Mouse (Mus musculus) spleen, postnatal 14 days (tissue): ENCODE measurements around the gene Fyn.

ENCODE experiments used
- DNase-seq, 2 experiments: peaks; one replicate each; pipeline ENCODE4 v3.0.0; 2021 to 2022; ENCODE audit warnings: low spot score in 2 of 2

Gene Fyn

DNA sequence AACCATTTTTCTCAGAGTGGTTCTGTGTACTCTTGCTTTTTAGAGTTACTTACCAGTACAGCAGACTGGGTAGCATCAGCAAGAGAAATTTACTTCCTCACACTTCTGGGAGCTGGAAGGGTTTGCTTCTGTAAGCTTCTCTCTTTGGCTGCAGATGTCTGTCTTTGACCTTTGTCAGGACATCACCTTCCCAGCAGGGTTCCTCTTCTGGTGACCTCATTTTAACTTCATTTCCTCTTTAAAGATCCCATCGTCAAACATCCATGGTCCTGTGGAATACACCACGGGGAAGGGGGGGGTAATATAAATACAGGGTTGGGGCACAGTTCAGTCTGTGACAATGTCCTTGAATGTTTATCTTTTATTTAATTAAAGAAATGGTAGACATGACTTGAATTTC, 74.5 kb downstream of the Fyn start:
- DNase-seq, result no peak

- DNase-seq, result no peak
Observed at GRCm38 (mm10) chr10:39443947-39444346, 75.3 kb downstream of the Fyn start.

DNA sequence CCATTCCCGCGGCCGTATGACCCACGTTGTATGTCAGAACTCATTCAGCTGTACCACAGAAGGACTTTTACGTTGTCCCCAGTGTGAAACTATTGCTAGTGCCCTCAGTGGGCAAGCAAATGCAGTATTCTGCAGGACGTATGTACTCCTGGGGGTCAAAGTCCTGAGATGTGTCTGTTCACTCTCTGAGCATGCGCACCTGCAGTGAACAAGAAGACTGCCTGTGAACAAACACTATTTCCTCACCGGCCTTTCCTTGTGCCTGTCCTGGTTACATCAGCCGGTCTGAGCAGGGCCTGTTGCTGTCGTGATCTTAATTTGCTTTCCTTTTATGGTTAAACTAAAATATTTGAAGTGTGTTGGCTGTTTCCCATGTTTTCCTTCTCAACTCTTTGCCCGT, 77.2 kb downstream of the Fyn start:
- no peak for DNase-seq

DNA sequence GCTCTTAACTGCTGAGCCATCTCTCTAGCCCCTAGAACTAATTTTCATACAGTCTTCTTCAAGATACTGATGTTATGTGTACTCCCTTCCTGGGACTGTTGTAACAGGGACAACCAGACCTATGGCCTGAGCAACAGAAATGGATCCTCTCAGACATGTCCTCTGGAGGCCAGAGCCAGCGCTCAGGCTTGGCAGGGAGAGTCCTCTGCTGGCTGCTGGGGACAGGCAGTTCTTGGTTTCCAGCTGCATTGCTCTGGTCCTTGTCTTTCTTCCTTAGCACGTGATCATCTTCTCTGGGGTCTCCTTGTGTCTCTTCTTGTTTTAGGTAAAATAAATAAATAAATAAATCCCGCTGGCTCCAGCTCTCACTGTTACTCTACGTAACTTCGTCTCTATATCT, 78.1 kb downstream of the Fyn start:
- DNase-seq, result no peak

- no peak for DNase-seq
Observed at GRCm38 (mm10) chr10:39449179-39449578, 80.5 kb downstream of the Fyn start.

GRCm38 (mm10) chr10:39450356-39450755, 81.7 kb downstream of the Fyn start:
- DNase-seq, result no peak

GRCm38 (mm10) chr10:39451065-39451464, 82.4 kb downstream of the Fyn start:
- DNase-seq, result no peak

DNA sequence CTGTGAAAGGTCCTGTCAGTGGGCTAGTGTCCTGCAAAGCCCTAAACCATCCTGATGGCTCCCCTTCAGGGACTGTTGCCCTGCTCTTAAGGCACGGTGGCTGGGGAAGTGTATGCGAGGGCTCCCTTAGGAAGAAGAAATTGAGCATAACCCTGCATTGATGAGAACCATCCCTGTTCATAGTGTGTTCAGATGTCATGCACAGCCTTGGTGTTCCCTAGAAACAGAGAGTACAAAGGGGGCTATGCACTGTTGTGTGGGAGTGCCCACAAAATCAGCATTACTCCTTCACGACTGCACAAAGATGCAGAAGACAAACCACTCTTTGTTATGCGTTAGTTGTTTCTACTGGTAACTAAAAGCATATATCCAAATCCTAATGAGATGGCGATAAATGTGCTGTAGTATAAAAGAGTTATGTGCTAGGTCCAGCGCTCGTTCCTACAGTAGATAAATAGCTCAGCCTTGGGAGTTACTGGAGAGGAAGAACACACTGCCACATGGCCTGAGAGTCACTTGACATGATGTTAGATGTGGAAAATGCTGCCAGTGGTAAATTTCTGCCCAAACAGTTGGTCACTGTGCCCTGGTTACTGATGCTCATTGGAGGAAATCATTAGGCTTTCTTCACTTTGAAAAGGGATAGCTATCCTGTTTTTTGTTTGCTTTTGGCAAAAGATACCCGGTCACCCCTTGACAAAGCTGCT, 83.4 kb downstream of the Fyn start:
- DNase-seq, result no peak

- DNase-seq, result no peak
Observed at GRCm38 (mm10) chr10:39455344-39455743, 86.7 kb downstream of the Fyn start.

GRCm38 (mm10) chr10:39455857-39456620, 87.4 kb downstream of the Fyn start:
- no peak for DNase-seq

DNA sequence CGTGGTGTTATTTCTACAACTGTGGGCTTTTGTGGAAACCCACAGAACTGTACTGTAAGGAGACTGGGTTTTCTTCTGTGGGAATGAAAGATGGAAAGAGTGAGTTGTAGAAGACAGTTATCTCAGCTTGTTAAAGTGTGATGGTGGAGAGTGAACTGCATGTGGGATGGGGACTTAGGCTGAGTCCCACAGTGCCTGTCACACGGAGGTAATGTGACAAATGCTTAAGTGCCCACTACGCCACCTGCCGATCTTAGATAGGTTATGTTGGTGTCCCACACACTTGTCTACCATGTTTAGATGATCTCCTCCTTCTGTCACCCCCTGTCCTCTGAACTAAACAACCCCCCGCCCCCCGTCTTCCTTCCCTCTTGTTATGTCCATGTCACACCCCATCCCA, 88.1 kb downstream of the Fyn start:
- DNase-seq, result no peak

GRCm38 (mm10) chr10:39457281-39457680, 88.6 kb downstream of the Fyn start:
- no peak for DNase-seq

DNA sequence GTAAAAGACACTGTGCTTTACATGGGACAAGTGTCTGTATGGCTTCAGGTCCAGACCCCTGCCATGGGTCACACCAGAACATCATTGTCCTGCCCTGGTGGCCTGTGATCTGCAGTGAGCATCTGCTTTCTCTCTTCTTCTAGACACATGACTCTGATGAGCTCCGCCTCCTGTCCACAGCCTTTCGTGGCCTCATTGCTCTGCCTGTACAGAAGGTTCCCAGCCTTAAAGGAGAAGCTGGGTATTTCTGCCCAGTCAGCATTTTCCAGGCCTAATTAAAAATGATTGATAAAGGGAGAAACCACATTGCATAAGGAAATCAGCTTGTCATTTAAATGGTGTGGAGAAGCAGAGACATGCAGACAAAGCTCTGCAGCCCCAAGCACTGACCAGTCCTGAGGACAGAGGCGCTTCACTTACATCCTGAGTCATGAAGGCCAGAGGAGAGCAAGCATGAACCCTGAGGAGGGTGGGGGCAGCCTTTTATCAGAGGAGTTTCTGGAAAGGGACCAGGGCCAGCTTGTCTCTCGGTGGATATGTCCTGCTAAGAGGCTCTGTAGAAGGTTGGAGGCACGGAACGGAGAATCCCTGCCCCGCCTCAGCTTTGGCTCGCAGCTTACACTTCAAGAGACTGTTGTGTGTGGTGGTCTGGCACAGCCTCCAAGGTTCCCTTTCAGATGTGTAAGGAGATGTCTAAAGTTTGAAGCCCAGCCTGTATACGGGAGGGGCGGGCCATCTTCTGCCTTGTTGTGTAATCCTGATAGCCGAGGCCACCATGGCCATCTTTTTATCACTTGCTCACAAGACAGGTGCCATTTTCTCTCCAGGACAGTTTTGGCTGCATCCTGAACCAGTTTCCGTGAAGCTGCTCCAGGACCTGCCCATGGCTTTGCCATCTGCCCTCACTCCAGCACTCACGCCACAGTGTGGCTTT, 90.4 kb downstream of the Fyn start:
- DNase-seq, result no peak

- DNase-seq, result no peak
Observed at GRCm38 (mm10) chr10:39460621-39461020, 92.0 kb downstream of the Fyn start.

GRCm38 (mm10) chr10:39461909-39462308, 93.3 kb downstream of the Fyn start:
- no peak for DNase-seq

GRCm38 (mm10) chr10:39462711-39463110, 94.1 kb downstream of the Fyn start:
- no peak for DNase-seq

GRCm38 (mm10) chr10:39464383-39464782, 95.7 kb downstream of the Fyn start:
- no peak for DNase-seq

- DNase-seq, result no peak
Observed at GRCm38 (mm10) chr10:39467317-39467716, 98.7 kb downstream of the Fyn start.

DNA sequence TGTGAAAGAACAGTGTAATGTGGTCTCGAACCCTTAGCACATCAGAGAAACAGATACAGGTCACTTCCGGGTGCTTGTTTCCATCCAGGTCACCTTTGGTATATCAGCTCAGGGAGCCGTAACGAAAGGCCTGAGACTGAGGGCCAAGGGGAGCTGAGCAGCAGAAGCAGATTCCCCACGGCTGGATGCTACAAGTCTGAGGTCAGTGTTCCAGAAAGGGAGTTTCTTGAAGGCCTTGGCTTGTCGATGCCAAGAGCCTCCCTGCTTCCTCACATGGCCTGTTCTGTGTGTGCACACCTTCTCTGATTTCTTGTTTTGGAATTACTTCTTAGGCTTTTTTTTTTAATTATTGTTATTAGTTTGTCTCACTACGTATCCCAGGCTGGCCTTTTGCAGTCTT, 99.2 kb downstream of the Fyn start:
- DNase-seq, result no peak

DNA sequence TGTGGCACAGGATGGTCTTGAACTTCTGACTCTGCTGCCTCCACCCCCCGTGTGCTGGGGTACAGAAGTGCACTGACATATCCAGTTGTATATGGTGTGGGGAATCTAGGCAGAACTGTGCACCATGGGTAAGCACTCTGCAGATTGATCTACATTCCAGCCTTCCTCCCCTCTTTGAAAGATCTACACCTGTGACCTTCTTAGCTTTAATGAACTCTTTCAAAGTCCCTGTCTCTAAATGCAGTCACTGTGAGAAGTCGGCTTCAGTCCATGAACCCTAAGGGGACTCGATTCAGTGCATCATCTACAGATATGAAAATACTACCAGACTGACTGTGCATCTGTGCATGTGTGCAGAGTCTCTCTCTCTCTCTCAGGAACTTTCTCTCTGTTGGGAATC, 99.9 kb downstream of the Fyn start:
- no peak for DNase-seq

- DNase-seq, result no peak
Observed at GRCm38 (mm10) chr10:39469341-39469740, 100.7 kb downstream of the Fyn start.

- DNase-seq, result no peak
Observed at GRCm38 (mm10) chr10:39470321-39470720, 101.7 kb downstream of the Fyn start.
